Mouse (Mus musculus) brain, embryonic 14.5 days (tissue): Measurements from ENCODE around the gene Dock4. TPM values are rescaled to one million over a fixed set of nuclear protein-coding genes. Genes with fewer than 3 reads are reported as not detected.

Experiments used
- DNase-seq: peaks from one replicate; pipeline ENCODE4 v3.0.0-alpha.2; 2011; ENCODE audit warnings: low read depth
- CTCF ChIP-seq: fragments of 200-500 bp; IDR thresholded peaks from 2 replicates; pipeline ENCODE4 v1.5.1; 2012; ENCODE audit warnings: inconsistent platforms, mild to moderate bottlenecking, moderate library complexity, borderline replicate concordance; ENCODE audit not compliant: insufficient read depth, insufficient read length; ENCODE audit errors: extremely low read depth
- POLR2A ChIP-seq: fragments of 200-500 bp; IDR thresholded peaks from 2 replicates; pipeline ENCODE4 v1.6.1; 2012; ENCODE audit warnings: mild to moderate bottlenecking, inconsistent platforms, borderline replicate concordance; ENCODE audit not compliant: poor library complexity, insufficient read depth, insufficient read length, severe bottlenecking; ENCODE audit errors: extremely low read depth
- polyA plus RNA-seq: library from polyadenylated mRNA; depleted of rRNA; stranded (reverse); fragments of >200 nt; gene quantifications from 2 replicates; pipeline ENCODE4 v1.2.3, GENCODE M21; 2012; rRNA removed

Gene Dock4
- polyA plus RNA-seq: 25.8 and 29.5 TPM in 2 replicates

GRCm38 (mm10) chr12:40445648-40446449 lies at the start of gene Dock4, which contains the start of gene Zfp277:
Dock4 (plus strand) TSS chr12:40445952.
Zfp277 (minus strand) TSS chr12:40445902.
- no peak for TF ChIP-seq CTCF
- TF ChIP-seq POLR2A: peak; percentile 94

GRCm38 (mm10) chr12:40398916-40399315 lies 46.8 kb upstream of the Dock4 start:
- no peak for TF ChIP-seq CTCF
- no peak for TF ChIP-seq POLR2A
- no peak for DNase-seq

More at GRCm38 (mm10) chr12:40445648-40446449, at the start of gene Dock4, which contains the start of gene Zfp277:
- peak; percentile 100 for DNase-seq

- no peak for DNase-seq
- TF ChIP-seq CTCF (no peak), POLR2A (no peak)
Observed at GRCm38 (mm10) chr12:40399386-40399785, 46.4 kb upstream of the Dock4 start.

- DNase-seq: no peak
- no peak for TF ChIP-seq CTCF
- no peak for TF ChIP-seq POLR2A
Observed at GRCm38 (mm10) chr12:40399812-40400211, 45.9 kb upstream of the Dock4 start.

GRCm38 (mm10) chr12:40414682-40415311 lies 31.0 kb upstream of the Dock4 start:
- DNase-seq: peak; percentile 81
- TF ChIP-seq CTCF: no peak
- no peak for TF ChIP-seq POLR2A

- no peak for DNase-seq
- no peak for TF ChIP-seq CTCF
- no peak for TF ChIP-seq POLR2A
Observed at GRCm38 (mm10) chr12:40415312-40415925, 30.3 kb upstream of the Dock4 start.

GRCm38 (mm10) chr12:40417257-40417656 lies 28.5 kb upstream of the Dock4 start:
- TF ChIP-seq POLR2A (no peak), CTCF (no peak)
- DNase-seq: no peak

- DNase-seq: no peak
- TF ChIP-seq POLR2A (no peak), CTCF (no peak)
Observed at GRCm38 (mm10) chr12:40424991-40425390, 20.8 kb upstream of the Dock4 start.

- TF ChIP-seq POLR2A (no peak), CTCF (no peak)
- DNase-seq: no peak
Observed at GRCm38 (mm10) chr12:40427606-40428005, 18.1 kb upstream of the Dock4 start.

GRCm38 (mm10) chr12:40429976-40430375 lies 15.8 kb upstream of the Dock4 start:
- no peak for DNase-seq
- TF ChIP-seq CTCF (no peak), POLR2A (no peak)

GRCm38 (mm10) chr12:40431075-40431474 lies 14.7 kb upstream of the Dock4 start:
- no peak for TF ChIP-seq POLR2A
- no peak for TF ChIP-seq CTCF
- DNase-seq: peak; percentile 36

GRCm38 (mm10) chr12:40434101-40434500 lies 11.7 kb upstream of the Dock4 start:
- no peak for TF ChIP-seq CTCF
- TF ChIP-seq POLR2A: no peak
- DNase-seq: peak; percentile 63

- no peak for TF ChIP-seq POLR2A
- no peak for DNase-seq
Observed at GRCm38 (mm10) chr12:40438049-40438448, 7.7 kb upstream of the Dock4 start.

- TF ChIP-seq POLR2A (no peak), CTCF (no peak)
- DNase-seq: no peak
Observed at GRCm38 (mm10) chr12:40445206-40445605, 546 bp upstream of the Dock4 start.
